Mouse (Mus musculus): ENCODE results near the gene Nat8l. TPM values are rescaled to one million over a fixed set of nuclear protein-coding genes. Genes with fewer than 3 reads are reported as not detected.

Nat8l gene
- total RNA-seq, 1 experiment: 3.3 TPM

GRCm38 (mm10) chr5:33954354-33954753, 41.4 kb upstream of the Nat8l start:
- Histone ChIP-seq H3K36me3 (ENCODE audit: control insufficient read depth, insufficient read depth, low read length, poor library complexity, severe bottlenecking) (no peaks in the 10 kb centered on the region), H3K27ac (ENCODE audit: insufficient read depth, low read depth, low read length, poor library complexity, severe bottlenecking) (no peak overlapping the region), H3K4me3 (ENCODE audit: insufficient read depth in 1 of 2, low read depth in 1 of 2, low read length in 2 of 2, poor library complexity in 1 of 2, severe bottlenecking in 1 of 2) (no peak overlapping the region), H3K4me1 (ENCODE audit: control insufficient read depth in 2 of 2, insufficient read depth in 2 of 2, low read length in 2 of 2, poor library complexity in 1 of 2) (no peaks in the 10 kb centered on the region), H3K9me3 (ENCODE audit: control insufficient read depth, insufficient read depth, low read depth, low read length) (no peaks in the 10 kb centered on the region), H3K9ac (ENCODE audit: insufficient read depth, low read depth, low read length, poor library complexity, severe bottlenecking) (no peak overlapping the region)
- peak; percentile 21 for DNase-seq (ENCODE audit: low read depth, low spot score)
- in situ Hi-C loops (cut with MboI; ENCODE audit: low sequenced_read_pairs in 2 of 2, unreplicated experiment in 2 of 2): no loop called here
- TF ChIP-seq MAFK (IDR thresholded peaks at IDR 0.05; ENCODE audit: insufficient read depth, low read depth, low read length) (no peak), HCFC1 (IDR thresholded peaks at IDR 0.05; ENCODE audit: borderline replicate concordance, insufficient read depth, low read length) (no peak), ZC3H11A (IDR thresholded peaks at IDR 0.05; ENCODE audit: borderline replicate concordance, low read depth, low read length) (0 out of 2 replicates have a peak, but pooled peaks have one; percentile 1), CHD2 (IDR thresholded peaks at IDR 0.05; ENCODE audit: low read depth, low read length) (no peak)

- no peak for DNase-seq (ENCODE audit: low read depth, low spot score)
- no peaks in the 10 kb centered on the region for H3K9me3 ChIP-seq (ENCODE audit: control insufficient read depth, insufficient read depth, low read depth, low read length)
- in situ Hi-C loops (cut with MboI; ENCODE audit: low sequenced_read_pairs in 2 of 2, unreplicated experiment in 2 of 2): no loop called here
- no peak for TF ChIP-seq ZC3H11A (IDR thresholded peaks at IDR 0.05; ENCODE audit: borderline replicate concordance, low read depth, low read length)
- no peak for TF ChIP-seq HCFC1 (IDR thresholded peaks at IDR 0.05; ENCODE audit: borderline replicate concordance, insufficient read depth, low read length)
- no peak for TF ChIP-seq MAFK (IDR thresholded peaks at IDR 0.05; ENCODE audit: insufficient read depth, low read depth, low read length)
- no peak for TF ChIP-seq ZNF384 (IDR thresholded peaks at IDR 0.05; ENCODE audit: low read depth, low read length)
- no peak for TF ChIP-seq CHD2 (IDR thresholded peaks at IDR 0.05; ENCODE audit: low read depth, low read length)
- H3K4me1 ChIP-seq (ENCODE audit: control insufficient read depth in 2 of 2, insufficient read depth in 2 of 2, low read length in 2 of 2, poor library complexity in 1 of 2): no peaks in the 10 kb centered on the region
- H3K36me3 ChIP-seq (ENCODE audit: control insufficient read depth, insufficient read depth, low read length, poor library complexity, severe bottlenecking): no peaks in the 10 kb centered on the region
- H3K9ac ChIP-seq (ENCODE audit: insufficient read depth, low read depth, low read length, poor library complexity, severe bottlenecking): no peak overlapping the region
- no peak overlapping the region for H3K27ac ChIP-seq (ENCODE audit: insufficient read depth, low read depth, low read length, poor library complexity, severe bottlenecking)
- no peak overlapping the region for H3K4me3 ChIP-seq (ENCODE audit: insufficient read depth in 1 of 2, low read depth in 1 of 2, low read length in 2 of 2, poor library complexity in 1 of 2, severe bottlenecking in 1 of 2)
These were observed 39.9 kb upstream of the Nat8l start for GRCm38 (mm10) chr5:33955868-33956267.

GRCm38 (mm10) chr5:33959382-33959781, 36.4 kb upstream of the Nat8l start:
- H3K9me3 ChIP-seq (ENCODE audit: control insufficient read depth, insufficient read depth, low read depth, low read length): no peaks in the 10 kb centered on the region
- no peaks in the 10 kb centered on the region for H3K36me3 ChIP-seq (ENCODE audit: control insufficient read depth, insufficient read depth, low read length, poor library complexity, severe bottlenecking)
- no peaks in the 10 kb centered on the region for H3K4me1 ChIP-seq (ENCODE audit: control insufficient read depth in 2 of 2, insufficient read depth in 2 of 2, low read length in 2 of 2, poor library complexity in 1 of 2)
- H3K9ac ChIP-seq (ENCODE audit: insufficient read depth, low read depth, low read length, poor library complexity, severe bottlenecking): no peak overlapping the region
- DNase-seq (ENCODE audit: low read depth, low spot score): no peak
- in situ Hi-C loops (cut with MboI; ENCODE audit: low sequenced_read_pairs in 2 of 2, unreplicated experiment in 2 of 2): no loop called here
- H3K27ac ChIP-seq (ENCODE audit: insufficient read depth, low read depth, low read length, poor library complexity, severe bottlenecking): no peak overlapping the region
- no peak overlapping the region for H3K4me3 ChIP-seq (ENCODE audit: insufficient read depth in 1 of 2, low read depth in 1 of 2, low read length in 2 of 2, poor library complexity in 1 of 2, severe bottlenecking in 1 of 2)
- TF ChIP-seq ZNF384 (IDR thresholded peaks at IDR 0.05; ENCODE audit: low read depth, low read length): no peak

- Histone ChIP-seq H3K4me3 (ENCODE audit: insufficient read depth in 1 of 2, low read depth in 1 of 2, low read length in 2 of 2, poor library complexity in 1 of 2, severe bottlenecking in 1 of 2) (no peak overlapping the region), H3K9me3 (ENCODE audit: control insufficient read depth, insufficient read depth, low read depth, low read length) (no peaks in the 10 kb centered on the region), H3K9ac (ENCODE audit: insufficient read depth, low read depth, low read length, poor library complexity, severe bottlenecking) (no peak overlapping the region), H3K4me1 (ENCODE audit: control insufficient read depth in 2 of 2, insufficient read depth in 2 of 2, low read length in 2 of 2, poor library complexity in 1 of 2) (no peaks in the 10 kb centered on the region), H3K27ac (ENCODE audit: insufficient read depth, low read depth, low read length, poor library complexity, severe bottlenecking) (no peak overlapping the region), H3K36me3 (ENCODE audit: control insufficient read depth, insufficient read depth, low read length, poor library complexity, severe bottlenecking) (no peaks in the 10 kb centered on the region)
- in situ Hi-C loops (cut with MboI; ENCODE audit: low sequenced_read_pairs in 2 of 2, unreplicated experiment in 2 of 2): no loop called here
- TF ChIP-seq ZNF384 (IDR thresholded peaks at IDR 0.05; ENCODE audit: low read depth, low read length): no peak
- TF ChIP-seq HCFC1 (IDR thresholded peaks at IDR 0.05; ENCODE audit: borderline replicate concordance, insufficient read depth, low read length): no peak
- TF ChIP-seq ZC3H11A (IDR thresholded peaks at IDR 0.05; ENCODE audit: borderline replicate concordance, low read depth, low read length): no peak
- TF ChIP-seq CHD2 (IDR thresholded peaks at IDR 0.05; ENCODE audit: low read depth, low read length): no peak
- no peak for TF ChIP-seq MAFK (IDR thresholded peaks at IDR 0.05; ENCODE audit: insufficient read depth, low read depth, low read length)
- DNase-seq (ENCODE audit: low read depth, low spot score): no peak
These were observed 21.0 kb upstream of the Nat8l start for GRCm38 (mm10) chr5:33974736-33975135.

GRCm38 (mm10) chr5:33976267-33976666, 19.5 kb upstream of the Nat8l start:
- in situ Hi-C loops (cut with MboI; ENCODE audit: low sequenced_read_pairs in 2 of 2, unreplicated experiment in 2 of 2): no loop called here
- Histone ChIP-seq H3K27ac (ENCODE audit: insufficient read depth, low read depth, low read length, poor library complexity, severe bottlenecking) (no peak overlapping the region), H3K9me3 (ENCODE audit: control insufficient read depth, insufficient read depth, low read depth, low read length) (no peaks in the 10 kb centered on the region), H3K4me1 (ENCODE audit: control insufficient read depth in 2 of 2, insufficient read depth in 2 of 2, low read length in 2 of 2, poor library complexity in 1 of 2) (no peaks in the 10 kb centered on the region), H3K9ac (ENCODE audit: insufficient read depth, low read depth, low read length, poor library complexity, severe bottlenecking) (no peak overlapping the region), H3K4me3 (ENCODE audit: insufficient read depth in 1 of 2, low read depth in 1 of 2, low read length in 2 of 2, poor library complexity in 1 of 2, severe bottlenecking in 1 of 2) (no peak overlapping the region), H3K36me3 (ENCODE audit: control insufficient read depth, insufficient read depth, low read length, poor library complexity, severe bottlenecking) (no peaks in the 10 kb centered on the region)
- TF ChIP-seq HCFC1 (IDR thresholded peaks at IDR 0.05; ENCODE audit: borderline replicate concordance, insufficient read depth, low read length) (no peak), ZNF384 (IDR thresholded peaks at IDR 0.05; ENCODE audit: low read depth, low read length) (0 out of 2 replicates have a peak, but pooled peaks have one; percentile 67)
- DNase-seq (ENCODE audit: low read depth, low spot score): no peak
